Mouse (Mus musculus) kidney, embryonic 16.5 days (tissue): ENCODE measurements around the gene Chchd6. TPM values are rescaled to one million over a fixed set of nuclear protein-coding genes. Genes with fewer than 3 reads are reported as not detected.
A peak's percentile ranks its signal among the peaks of the same experiment; 100 is the strongest.

Source experiments
- ATAC-seq: fragments of 200-750 bp; cut with Nextera tagmentation; 2 replicates; pipeline ENCODE4 v1.8.0; 2017; ENCODE audit warnings: moderate TSS enrichment; ENCODE audit not compliant: low FRiP score, low TSS enrichment
- H3K27ac ChIP-seq: fragments of 300-500 bp; sonication (generic); 2 replicates; pipeline ENCODE4 v1.5.1; 2014; ENCODE audit warnings: low read length
- H3K27me3 ChIP-seq: fragments of 300-500 bp; sonication (generic); 2 replicates; pipeline ENCODE4 v1.6.1; 2014; ENCODE audit warnings: low read length, control low read depth, mixed read lengths; ENCODE audit not compliant: insufficient read depth
- H3K36me3 ChIP-seq: fragments of 300-500 bp; sonication (generic); 2 replicates; pipeline ENCODE4 v1.6.1; 2014; ENCODE audit warnings: low read length, control low read depth, mixed read lengths; ENCODE audit not compliant: insufficient read depth
- H3K4me1 ChIP-seq: fragments of 300-500 bp; sonication (generic); 2 replicates; pipeline ENCODE4 v1.6.1; 2014; ENCODE audit warnings: low read length, control low read depth, mixed read lengths; ENCODE audit not compliant: insufficient read depth
- H3K4me2 ChIP-seq: fragments of 300-500 bp; sonication (generic); replicated peaks from 2 replicates; pipeline ENCODE4 v1.6.1; 2014; ENCODE audit warnings: low read depth, low read length
- H3K4me3 ChIP-seq: fragments of 300-500 bp; sonication (generic); 2 replicates; pipeline ENCODE4 v1.5.1; 2014; ENCODE audit warnings: mild to moderate bottlenecking, low read length
- H3K9ac ChIP-seq: fragments of 300-500 bp; sonication (generic); replicated peaks from 2 replicates; pipeline ENCODE4 v1.6.1; 2014; ENCODE audit warnings: low read length
- H3K9me3 ChIP-seq: fragments of 300-500 bp; sonication (generic); 2 replicates; pipeline ENCODE4 v1.6.1; 2016; ENCODE audit warnings: low read length, control low read depth
- WGBS: fragments of 180-500 bp; shearing (Covaris S2); extraction: QIAGEN DNeasy Blood & Tissue Kit; methylation state at CpG from one replicate; pipeline ENCODE4 v1.1.7; 2014; 5-methylcytosine and 5-hydroxymethylcytosine counted together
- polyA plus RNA-seq: library from polyadenylated mRNA; unstranded; fragments of >200 nt; fragmentation: Nextera tagmentation; extraction: Ambion mirVana; gene quantifications from 2 replicates; pipeline ENCODE4 v1.2.1, GENCODE M21; 2015

Chchd6 gene
- polyA plus RNA-seq, 1 experiment from 2014 or later = 72.3 TPM

- H3K4me2 ChIP-seq = no peak overlapping the region
- H3K4me3 ChIP-seq = no peak overlapping the region
- H3K9ac ChIP-seq = no peak overlapping the region
- H3K27ac ChIP-seq = no peak overlapping the region
- H3K27me3 ChIP-seq = no peaks in the 10 kb centered on the region
- H3K36me3 ChIP-seq = no peaks in the 10 kb centered on the region
- H3K9me3 ChIP-seq = no peaks in the 10 kb centered on the region
- H3K4me1 ChIP-seq = 0 out of 2 replicates have a peak, but pooled peaks cover 3% of the 10 kb centered on the region
- ATAC-seq = no peak
- WGBS = 42% methylated on average over 8 of the region's 8 CpGs
Observed at GRCm38 (mm10) chr6:89628045-89628785, 32.8 kb upstream of the Chchd6 start.

- H3K27me3 ChIP-seq = no peaks in the 10 kb centered on the region
- H3K27ac ChIP-seq = no peak overlapping the region
- no peaks in the 10 kb centered on the region for H3K4me1 ChIP-seq
- no peak overlapping the region for H3K4me2 ChIP-seq
- H3K9me3 ChIP-seq = no peaks in the 10 kb centered on the region
- 85% methylated on average over 3 of the region's 3 CpGs for WGBS
- H3K4me3 ChIP-seq = no peak overlapping the region
- H3K9ac ChIP-seq = no peak overlapping the region
- no peaks in the 10 kb centered on the region for H3K36me3 ChIP-seq
- no peak for ATAC-seq
Observed at GRCm38 (mm10) chr6:89622647-89623046, 27.2 kb upstream of the Chchd6 start.

- Histone ChIP-seq H3K27ac (peak overlapping the region; percentile 85), H3K36me3 (no peaks in the 10 kb centered on the region), H3K27me3 (no peaks in the 10 kb centered on the region), H3K9me3 (no peaks in the 10 kb centered on the region), H3K4me2 (no peak overlapping the region), H3K9ac (no peak overlapping the region), H3K4me1 (peaks cover 20% of the 10 kb centered on the region), H3K4me3 (no peak overlapping the region)
- no peak for ATAC-seq
- 40% methylated on average over 7 of the region's 7 CpGs for WGBS
Observed at GRCm38 (mm10) chr6:89615373-89615755, 19.9 kb upstream of the Chchd6 start.

- peak overlapping the region; percentile 85 for H3K27ac ChIP-seq
- ATAC-seq = peak; percentile 82
- no peak overlapping the region for H3K4me3 ChIP-seq
- peaks cover 20% of the 10 kb centered on the region for H3K4me1 ChIP-seq
- no peaks in the 10 kb centered on the region for H3K36me3 ChIP-seq
- no peaks in the 10 kb centered on the region for H3K9me3 ChIP-seq
- no peak overlapping the region for H3K9ac ChIP-seq
- whole genome bisulfite sequencing = 50% methylated on average over 7 of the region's 7 CpGs
- H3K4me2 ChIP-seq = no peak overlapping the region
- H3K27me3 ChIP-seq = no peaks in the 10 kb centered on the region
Observed at GRCm38 (mm10) chr6:89614596-89615372, 19.3 kb upstream of the Chchd6 start.

- WGBS = 11% methylated on average over 2 of the region's 2 CpGs
- H3K9ac ChIP-seq = no peak overlapping the region
- H3K27ac ChIP-seq = peak overlapping the region; percentile 63; the same call in 1 of the 2 replicates
- H3K4me2 ChIP-seq = no peak overlapping the region
- no peaks in the 10 kb centered on the region for H3K36me3 ChIP-seq
- H3K4me1 ChIP-seq = peaks cover 20% of the 10 kb centered on the region
- H3K27me3 ChIP-seq = no peaks in the 10 kb centered on the region
- no peak for ATAC-seq
- H3K4me3 ChIP-seq = no peak overlapping the region
- H3K9me3 ChIP-seq = no peaks in the 10 kb centered on the region
Observed at GRCm38 (mm10) chr6:89614107-89614471, 18.6 kb upstream of the Chchd6 start.

- no peaks in the 10 kb centered on the region for H3K27me3 ChIP-seq
- H3K9me3 ChIP-seq = no peaks in the 10 kb centered on the region
- WGBS = 51% methylated on average over 15 of the region's 15 CpGs
- no peak overlapping the region for H3K9ac ChIP-seq
- 0 out of 2 replicates have a peak, but pooled peaks have one; percentile 35 for ATAC-seq
- H3K4me2 ChIP-seq = no peak overlapping the region
- H3K4me3 ChIP-seq = no peak overlapping the region
- peaks cover 20% of the 10 kb centered on the region for H3K4me1 ChIP-seq
- H3K27ac ChIP-seq = peak overlapping the region; percentile 63; the same call in 1 of the 2 replicates
- no peaks in the 10 kb centered on the region for H3K36me3 ChIP-seq
Observed at GRCm38 (mm10) chr6:89613336-89614106, 18.1 kb upstream of the Chchd6 start.

- no peak for ATAC-seq
- Histone ChIP-seq H3K9me3 (no peaks in the 10 kb centered on the region), H3K4me2 (no peak overlapping the region), H3K27ac (no peak overlapping the region), H3K27me3 (no peaks in the 10 kb centered on the region), H3K4me3 (no peak overlapping the region), H3K4me1 (no peaks in the 10 kb centered on the region), H3K9ac (no peak overlapping the region), H3K36me3 (no peaks in the 10 kb centered on the region)
- 45% methylated on average over 4 of the region's 4 CpGs for WGBS
Observed at GRCm38 (mm10) chr6:89607999-89608398, 12.5 kb upstream of the Chchd6 start.

GRCm38 (mm10) chr6:89606096-89606495, 10.6 kb upstream of the Chchd6 start:
- Histone ChIP-seq H3K4me1 (no peaks in the 10 kb centered on the region), H3K27me3 (no peaks in the 10 kb centered on the region), H3K36me3 (no peaks in the 10 kb centered on the region), H3K4me3 (no peak overlapping the region), H3K9ac (no peak overlapping the region), H3K9me3 (no peaks in the 10 kb centered on the region), H3K27ac (no peak overlapping the region), H3K4me2 (no peak overlapping the region)
- ATAC-seq = no peak
- whole genome bisulfite sequencing = 64% methylated on average over 3 of the region's 3 CpGs

- H3K9ac ChIP-seq = no peak overlapping the region
- ATAC-seq = no peak
- H3K27me3 ChIP-seq = no peaks in the 10 kb centered on the region
- H3K4me2 ChIP-seq = no peak overlapping the region
- H3K9me3 ChIP-seq = peaks cover 12% of the 10 kb centered on the region; the same call in 1 of the 2 replicates
- WGBS = 97% methylated on average over 1 of the region's 1 CpGs
- H3K4me3 ChIP-seq = no peak overlapping the region
- no peaks in the 10 kb centered on the region for H3K36me3 ChIP-seq
- no peak overlapping the region for H3K27ac ChIP-seq
- peaks cover 5% of the 10 kb centered on the region for H3K4me1 ChIP-seq
Observed at GRCm38 (mm10) chr6:89596510-89596909, 1.1 kb upstream of the Chchd6 start.
